Mouse (Mus musculus) brain, embryonic 14.5 days (tissue): ENCODE results near the gene Ankrd34c. TPM values are rescaled to one million over a fixed set of nuclear protein-coding genes. Genes with fewer than 3 reads are reported as not detected.
A peak's percentile ranks its signal among the peaks of the same experiment; 100 is the strongest.

Experiments
- DNase-seq: peaks from one replicate; pipeline ENCODE4 v3.0.0-alpha.2; 2011; ENCODE audit warnings: low read depth
- CTCF ChIP-seq: fragments of 200-500 bp; IDR thresholded peaks from 2 replicates; pipeline ENCODE4 v1.5.1; 2012; ENCODE audit warnings: inconsistent platforms, mild to moderate bottlenecking, moderate library complexity, borderline replicate concordance; ENCODE audit not compliant: insufficient read depth, insufficient read length; ENCODE audit errors: extremely low read depth
- POLR2A ChIP-seq: fragments of 200-500 bp; IDR thresholded peaks from 2 replicates; pipeline ENCODE4 v1.6.1; 2012; ENCODE audit warnings: mild to moderate bottlenecking, inconsistent platforms, borderline replicate concordance; ENCODE audit not compliant: poor library complexity, insufficient read depth, insufficient read length, severe bottlenecking; ENCODE audit errors: extremely low read depth
- polyA plus RNA-seq: library from polyadenylated mRNA; depleted of rRNA; stranded (reverse); fragments of >200 nt; gene quantifications from 2 replicates; pipeline ENCODE4 v1.2.3, GENCODE M21; 2012; rRNA removed

The Ankrd34c gene
- 0.09 and 0.10 TPM in 2 replicates for polyA plus RNA-seq

DNA sequence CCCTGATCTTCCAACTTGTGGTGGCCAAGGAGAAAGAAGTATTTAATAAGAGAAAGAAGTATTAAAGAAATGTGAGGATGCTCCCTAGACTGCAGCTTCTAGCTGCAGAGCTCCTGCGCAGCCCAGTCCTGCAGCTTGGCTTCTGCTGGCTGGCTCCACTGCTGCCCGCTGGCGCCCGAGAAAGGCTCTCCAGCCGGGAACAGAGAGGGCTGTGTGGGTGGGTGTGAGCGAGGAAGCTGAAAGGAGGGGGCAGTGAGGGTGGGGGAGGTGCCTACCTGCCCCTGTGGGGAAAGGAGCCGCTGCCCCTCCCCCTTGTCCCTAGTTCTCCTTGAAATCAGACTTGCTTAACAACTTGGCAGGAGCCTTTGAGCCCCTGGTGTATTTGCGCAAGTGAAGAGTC lies at the start of gene Ankrd34c:
Ankrd34c (minus strand) TSS at position 181 of the 400 bp plus-strand sequence.
- no peak for TF ChIP-seq CTCF
- no peak for TF ChIP-seq POLR2A

GRCm38 (mm10) chr9:89787532-89787931 lies 49.3 kb upstream of the Ankrd34c start:
- DNase-seq = peak; percentile 40
- no peak for TF ChIP-seq CTCF
- TF ChIP-seq POLR2A = no peak

More for the DNA sequence above, at the start of gene Ankrd34c:
- peak; percentile 25 for DNase-seq

DNA sequence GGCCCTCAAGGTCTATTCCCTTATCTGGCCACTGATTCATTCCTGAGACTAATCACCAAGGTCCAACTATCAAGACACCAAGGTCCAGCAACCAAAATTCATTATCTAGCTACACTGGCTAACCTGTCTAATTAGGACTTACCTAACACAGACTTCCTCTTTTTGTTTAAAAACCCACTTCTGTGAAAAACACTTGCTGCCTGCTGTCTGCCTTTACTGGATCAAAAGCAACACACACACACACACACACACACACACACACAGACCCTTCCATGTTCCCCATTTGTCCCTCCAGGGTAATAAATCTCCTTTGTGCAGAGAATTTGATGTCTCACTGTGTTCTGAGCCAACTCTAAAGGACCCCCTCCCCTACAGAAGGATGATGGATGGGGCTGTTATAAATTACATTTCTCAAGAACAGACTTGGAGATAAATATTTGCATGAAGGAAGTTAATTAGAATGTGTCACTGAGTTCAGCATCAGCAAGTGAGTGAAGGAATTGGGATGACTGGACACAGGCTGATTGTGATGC lies 43.2 kb upstream of the Ankrd34c start:
- DNase-seq = no peak
- no peak for TF ChIP-seq CTCF
- no peak for TF ChIP-seq POLR2A

DNA sequence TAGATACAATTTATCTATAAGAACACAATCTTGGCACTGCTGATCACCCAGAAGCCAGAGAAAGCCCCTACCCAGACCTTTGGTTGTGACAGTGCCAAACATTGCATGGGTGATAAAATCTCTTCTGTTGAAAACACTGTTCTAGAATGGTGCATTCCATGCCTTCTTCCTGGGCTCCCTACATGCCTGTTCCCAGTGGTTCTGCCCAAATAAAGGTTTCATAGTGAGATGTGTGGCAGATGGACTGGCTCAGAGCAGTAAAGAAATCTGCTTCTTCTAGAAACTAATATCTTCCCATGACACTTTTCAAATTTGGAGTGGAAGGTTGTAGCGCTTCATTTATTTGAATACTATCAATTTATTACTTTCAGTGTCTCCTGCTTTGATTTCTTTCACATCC lies 41.0 kb upstream of the Ankrd34c start:
- no peak for DNase-seq
- TF ChIP-seq CTCF (no peak), POLR2A (no peak)

- no peak for DNase-seq
- TF ChIP-seq POLR2A (no peak), CTCF (no peak)
These were observed 32.9 kb upstream of the Ankrd34c start for GRCm38 (mm10) chr9:89771153-89771552.

DNA sequence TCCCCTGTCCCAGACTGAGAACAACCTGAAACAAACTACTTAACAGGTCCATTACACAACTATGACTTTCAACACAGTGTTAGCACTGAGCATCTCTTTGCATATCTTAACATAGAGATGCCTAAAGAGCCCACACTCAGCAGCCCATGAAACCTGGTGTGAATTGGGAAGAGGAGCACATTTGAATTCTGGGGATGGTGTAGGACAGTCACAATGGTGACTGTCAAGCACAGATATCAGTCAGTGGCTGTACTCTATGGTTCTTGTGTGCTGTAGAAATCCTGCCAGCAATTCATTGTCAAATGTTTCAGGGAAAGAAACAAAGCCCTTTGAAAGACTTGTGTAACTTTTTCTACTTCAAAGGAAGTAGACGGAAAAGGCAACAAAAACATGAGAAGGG lies 23.7 kb upstream of the Ankrd34c start:
- TF ChIP-seq POLR2A = no peak
- no peak for TF ChIP-seq CTCF
- DNase-seq = no peak

DNA sequence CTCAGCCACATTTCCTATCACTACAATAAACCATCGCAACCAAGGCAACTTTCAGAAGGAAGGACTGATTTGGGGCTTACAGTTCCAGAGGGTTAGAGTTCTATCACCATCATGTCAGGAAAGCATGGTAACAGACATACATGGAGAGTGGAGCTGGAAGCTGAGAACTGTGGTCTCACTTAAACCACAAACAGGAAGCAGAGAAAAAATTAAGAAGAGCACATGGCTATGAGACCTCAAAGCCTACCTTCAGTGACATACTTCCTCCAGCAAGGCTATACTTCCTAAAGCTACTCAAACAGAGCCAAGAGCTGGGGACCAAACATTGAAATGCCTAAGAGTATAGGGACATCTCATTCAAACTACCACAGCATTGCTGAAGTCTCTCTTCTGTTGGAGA lies 20.3 kb upstream of the Ankrd34c start:
- TF ChIP-seq CTCF (no peak), POLR2A (no peak)
- DNase-seq = no peak

- no peak for TF ChIP-seq CTCF
- no peak for DNase-seq
These were observed 19.9 kb upstream of the Ankrd34c start for GRCm38 (mm10) chr9:89758139-89758538.

DNA sequence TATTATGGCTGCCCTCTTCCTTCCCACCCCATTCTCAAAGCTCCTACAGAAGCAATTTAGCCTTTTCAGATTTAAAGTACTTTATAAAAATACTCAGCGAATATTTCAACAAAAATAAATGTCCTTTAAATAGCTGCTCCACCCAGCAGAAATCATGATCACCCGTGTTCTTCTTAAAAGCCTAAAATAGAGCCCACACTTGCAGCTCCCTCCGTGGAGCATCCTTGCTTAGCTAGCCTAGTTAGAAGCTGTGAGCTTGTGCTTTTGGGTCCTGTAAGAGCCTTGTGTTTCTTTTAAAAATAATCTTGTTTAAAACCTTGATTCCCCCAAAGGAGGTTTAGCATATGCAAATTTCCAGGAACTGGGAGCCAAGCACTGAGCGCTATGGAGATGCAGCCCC lies 19.3 kb upstream of the Ankrd34c start:
- DNase-seq = no peak
- TF ChIP-seq POLR2A = no peak
- TF ChIP-seq CTCF = no peak

DNA sequence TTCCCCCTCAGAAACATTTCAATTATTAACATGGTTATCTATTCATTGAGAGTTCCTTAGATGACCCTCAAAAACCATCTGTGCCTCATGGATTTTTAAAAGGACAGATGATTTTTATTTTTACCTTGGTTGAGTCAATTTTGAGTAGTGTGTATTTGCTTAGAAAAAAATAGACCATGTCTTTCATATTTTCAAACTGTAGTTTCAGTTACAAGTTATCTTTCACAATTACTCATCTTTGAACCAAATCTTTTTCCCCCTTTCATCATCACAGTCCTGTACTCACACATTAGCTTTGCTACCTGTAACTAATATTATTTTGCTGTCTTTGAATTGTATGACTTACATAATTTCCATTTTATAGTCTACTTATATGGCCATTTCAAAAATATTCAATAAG lies 1.8 kb upstream of the Ankrd34c start:
- no peak for TF ChIP-seq CTCF
- no peak for TF ChIP-seq POLR2A

GRCm38 (mm10) chr9:89737888-89738287 lies 387 bp downstream of the Ankrd34c start:
- no peak for DNase-seq
- TF ChIP-seq POLR2A = no peak
- no peak for TF ChIP-seq CTCF

More for the DNA sequence above, 1.8 kb upstream of the Ankrd34c start:
- DNase-seq = no peak

- DNase-seq = peak; percentile 29
These were observed 1.2 kb downstream of the Ankrd34c start for GRCm38 (mm10) chr9:89736932-89737705.

GRCm38 (mm10) chr9:89706906-89707305 lies 31.4 kb downstream of the Ankrd34c start:
- DNase-seq = peak; percentile 53
- TF ChIP-seq CTCF (peak; percentile 62; the same call in 1 of the 2 replicates), POLR2A (no peak)

More at GRCm38 (mm10) chr9:89736932-89737705, 1.2 kb downstream of the Ankrd34c start:
- no peak for TF ChIP-seq CTCF
- no peak for TF ChIP-seq POLR2A
